Mouse (Mus musculus) ES-E14 (cell line): ENCODE measurements around the gene Adtrp. TPM values are rescaled to one million over a fixed set of nuclear protein-coding genes. Genes with fewer than 3 reads are reported as not detected.
A peak's percentile ranks its signal among the peaks of the same experiment; 100 is the strongest.

ENCODE experiments used
- DNase-seq: peaks from one replicate; pipeline ENCODE4 v3.0.0-alpha.2; 2013; ENCODE audit warnings: low read depth, low spot score
- H3K27ac ChIP-seq: 2 replicates; pipeline ENCODE4 v1.5.1; 2012; ENCODE audit warnings: low read depth, mild to moderate bottlenecking, low read length, moderate library complexity, mixed read lengths; ENCODE audit not compliant: poor library complexity, insufficient read depth, severe bottlenecking
- H3K36me3 ChIP-seq: 2 replicates; pipeline ENCODE4 v1.6.1; 2012; ENCODE audit warnings: mild to moderate bottlenecking, low read length, moderate library complexity, mixed read lengths; ENCODE audit not compliant: control insufficient read depth, poor library complexity, insufficient read depth, severe bottlenecking
- H3K4me1 ChIP-seq, 2 experiments: fragments of 150-350 bp in 1 of 2; sonication (generic) in 1 of 2; 2 replicates each; pipeline ENCODE4 v1.6.1; 2012; ENCODE audit warnings: low read length in 2 of 2, mild to moderate bottlenecking in 1 of 2, mixed read lengths in 1 of 2; ENCODE audit not compliant: control insufficient read depth in 2 of 2, insufficient read depth in 2 of 2, poor library complexity in 1 of 2
- H3K4me3 ChIP-seq, 2 experiments: fragments of 150-350 bp in 1 of 2; sonication (generic) in 1 of 2; 2 replicates each; pipeline ENCODE4 v1.5.1; 2012; ENCODE audit warnings: low read length in 2 of 2, low read depth in 1 of 2, mild to moderate bottlenecking in 1 of 2, mixed read lengths in 1 of 2; ENCODE audit not compliant: insufficient read depth in 1 of 2, poor library complexity in 1 of 2, severe bottlenecking in 1 of 2
- H3K9ac ChIP-seq: 2 replicates; pipeline ENCODE4 v1.6.1; 2012; ENCODE audit warnings: low read depth, mild to moderate bottlenecking, low read length, mixed read lengths; ENCODE audit not compliant: poor library complexity, insufficient read depth, severe bottlenecking
- H3K9me3 ChIP-seq: fragments of 150-350 bp; sonication (generic); 2 replicates; pipeline ENCODE4 v1.6.1; 2012; ENCODE audit warnings: low read depth, mild to moderate bottlenecking, low read length; ENCODE audit not compliant: control insufficient read depth, insufficient read depth
- CHD2 ChIP-seq: IDR thresholded peaks from 2 replicates; pipeline ENCODE4 v1.6.1; 2014; ENCODE audit warnings: mild to moderate bottlenecking, low read depth, low read length, inconsistent platforms
- HCFC1 ChIP-seq: IDR thresholded peaks from 2 replicates; pipeline ENCODE4 v1.6.1; 2012; ENCODE audit warnings: low read length, inconsistent platforms, borderline replicate concordance; ENCODE audit not compliant: insufficient read depth
- MAFK ChIP-seq: IDR thresholded peaks from 2 replicates; pipeline ENCODE4 v1.6.1; 2014; ENCODE audit warnings: mild to moderate bottlenecking, low read depth, low read length, inconsistent platforms; ENCODE audit not compliant: insufficient read depth
- ZC3H11A ChIP-seq: IDR thresholded peaks from 2 replicates; pipeline ENCODE4 v1.6.1; 2012; ENCODE audit warnings: low read depth, mild to moderate bottlenecking, inconsistent platforms, low read length, borderline replicate concordance
- ZNF384 ChIP-seq: IDR thresholded peaks from 2 replicates; pipeline ENCODE4 v1.6.1; 2012; ENCODE audit warnings: low read depth, low read length, inconsistent platforms
- in situ Hi-C, 2 experiments: fragments of 600-800 bp; cut with MboI; formaldehyde crosslinking; loops; one replicate each; pipeline ENCODE4 v1.15.1; 2025; ENCODE audit warnings: low sequenced_read_pairs in 2 of 2, inconsistent platforms in 1 of 2; ENCODE audit not compliant: unreplicated experiment in 2 of 2
- total RNA-seq: library from RNA; depleted of rRNA; stranded (reverse); fragments of 300-350 nt; gene quantifications from 2 replicates; pipeline ENCODE4 v1.2.3, GENCODE M21; 2012

The Adtrp gene
- total RNA-seq, 1 experiment, result 0.58 TPM

DNA sequence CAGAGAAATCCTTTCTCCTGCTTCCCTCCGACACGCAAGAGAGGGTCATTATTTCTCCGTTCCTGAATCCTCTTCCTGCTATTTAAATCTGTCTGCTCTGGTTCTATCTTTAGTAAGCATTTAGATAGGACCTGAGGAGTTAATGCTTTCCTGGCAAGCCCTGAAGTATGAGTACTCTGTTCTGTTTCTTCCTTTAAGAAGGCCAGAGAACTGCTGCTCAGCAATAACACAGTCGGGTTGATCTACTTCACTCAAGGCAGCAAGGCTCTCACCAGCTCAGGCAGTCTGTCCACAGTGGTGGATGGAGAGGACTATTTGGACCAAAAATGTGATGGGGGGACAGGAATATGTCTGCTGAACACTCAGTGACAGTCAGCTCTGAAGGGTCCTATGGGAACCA, 39.7 kb downstream of the Adtrp start:
- no peak for TF ChIP-seq HCFC1
- no peak for TF ChIP-seq ZC3H11A
- no peak for TF ChIP-seq ZNF384
- no peak for TF ChIP-seq CHD2
- no peak for TF ChIP-seq MAFK
- no peak overlapping the region for H3K27ac ChIP-seq
- H3K4me3 ChIP-seq, result no peak overlapping the region
- DNase-seq, result no peak
- H3K9ac ChIP-seq, result no peak overlapping the region
- in situ Hi-C loops, result no loop called here
- no peaks in the 10 kb centered on the region for H3K9me3 ChIP-seq
- H3K36me3 ChIP-seq, result no peaks in the 10 kb centered on the region
- H3K4me1 ChIP-seq, result peaks cover 0 to 3% of the 10 kb centered on the region in 2 experiments; a peak in 1 of 4 replicates

DNA sequence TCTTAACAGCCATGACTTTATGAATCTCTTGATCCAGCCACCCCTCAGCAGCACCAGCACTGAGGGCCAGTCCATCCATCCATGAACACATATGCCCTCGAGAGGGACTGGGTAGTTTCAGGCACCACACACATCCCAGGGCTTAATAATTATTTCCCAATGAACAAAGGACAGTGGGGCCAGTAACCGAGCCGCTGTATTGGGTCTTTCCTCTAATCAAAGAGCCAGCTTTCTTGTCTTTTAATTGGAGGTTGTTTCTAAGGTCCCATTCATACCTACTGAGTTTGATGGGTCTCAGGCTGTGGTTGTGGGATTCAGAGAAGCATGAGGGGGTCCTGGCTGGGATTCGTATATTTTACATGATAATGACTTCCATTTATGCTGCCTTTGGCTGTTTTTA, 40.2 kb downstream of the Adtrp start:
- in situ Hi-C loops, result no loop called here
- no peak for TF ChIP-seq CHD2
- no peak for TF ChIP-seq ZC3H11A
- no peak for TF ChIP-seq HCFC1
- no peak for TF ChIP-seq MAFK
- TF ChIP-seq ZNF384, result no peak
- Histone ChIP-seq H3K4me3 (no peak overlapping the region), H3K4me1 (peaks cover 0 to 3% of the 10 kb centered on the region in 2 experiments; a peak in 1 of 4 replicates), H3K36me3 (no peaks in the 10 kb centered on the region), H3K9ac (no peak overlapping the region), H3K27ac (no peak overlapping the region), H3K9me3 (no peaks in the 10 kb centered on the region)
- no peak for DNase-seq

DNA sequence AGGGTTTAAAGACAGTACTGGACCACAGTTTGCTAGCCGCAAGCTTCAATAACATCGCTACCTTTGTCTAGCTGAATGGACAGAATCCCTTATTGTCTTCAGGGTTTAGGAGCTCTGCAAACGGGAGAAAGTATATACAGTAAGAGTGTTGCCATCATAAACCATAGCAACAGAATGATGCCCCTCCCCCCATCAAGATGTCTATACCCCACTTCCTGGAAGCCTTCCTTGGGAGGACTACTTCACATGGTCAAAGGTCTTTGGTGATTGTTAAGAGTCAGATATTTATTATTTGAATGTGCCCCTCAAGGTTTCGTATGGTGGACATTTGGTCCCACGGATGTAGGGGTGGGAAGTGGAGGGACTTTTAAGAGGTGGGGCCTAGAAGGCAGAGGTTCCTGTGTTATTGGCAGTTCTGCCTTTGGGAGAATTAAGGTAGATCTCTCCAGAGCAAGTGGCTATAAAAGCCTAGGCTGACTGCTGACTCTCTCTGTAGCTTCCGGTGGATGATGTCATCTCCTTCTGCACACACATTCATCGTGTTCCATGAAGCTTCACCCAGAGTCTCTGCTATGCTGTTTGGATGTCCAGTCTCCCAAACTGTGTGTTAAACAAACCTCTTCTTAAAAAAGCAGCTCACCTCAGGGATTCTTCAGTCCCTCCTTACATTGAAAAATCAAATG, 42.2 kb downstream of the Adtrp start:
- Histone ChIP-seq H3K4me3 (no peak overlapping the region), H3K9me3 (no peaks in the 10 kb centered on the region), H3K4me1 (peaks cover 0 to 7% of the 10 kb centered on the region in 2 experiments; a peak in 2 of 4 replicates), H3K27ac (no peak overlapping the region), H3K36me3 (no peaks in the 10 kb centered on the region), H3K9ac (no peak overlapping the region)
- DNase-seq, result no peak
- in situ Hi-C loops, result no loop called here
- TF ChIP-seq ZC3H11A, result no peak
- no peak for TF ChIP-seq ZNF384
- no peak for TF ChIP-seq CHD2
- TF ChIP-seq MAFK, result no peak
- TF ChIP-seq HCFC1, result no peak

DNA sequence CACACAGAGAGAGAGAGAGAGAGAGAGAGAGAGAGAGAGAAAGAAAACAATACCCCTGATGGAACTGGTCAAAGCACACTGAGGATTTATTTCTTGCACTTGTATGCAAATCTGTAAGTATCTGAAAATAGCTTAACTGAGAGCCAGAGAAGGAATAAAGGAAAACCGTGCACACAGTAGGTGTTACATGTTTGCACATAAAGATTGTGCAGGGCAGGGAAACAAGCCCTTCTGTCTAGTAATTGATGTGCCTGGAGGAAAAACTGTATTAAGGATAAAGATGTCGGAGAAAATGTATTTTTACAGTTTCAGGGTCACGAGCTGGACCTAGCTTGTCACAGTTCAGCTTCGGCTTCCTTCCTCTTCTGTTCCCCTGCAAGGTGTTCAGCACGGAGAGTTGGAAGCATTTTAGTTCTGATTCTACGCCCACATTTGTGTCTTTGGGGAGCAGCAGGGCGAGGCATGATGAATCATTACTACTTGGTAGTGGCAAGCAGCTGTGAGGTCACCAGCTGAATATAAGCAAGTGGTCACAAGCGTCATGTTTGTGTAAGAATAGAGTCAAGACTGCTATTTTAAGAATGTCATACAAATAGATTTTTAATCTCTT, 43.7 kb downstream of the Adtrp start:
- H3K27ac ChIP-seq, result no peak overlapping the region
- no peak for TF ChIP-seq CHD2
- TF ChIP-seq ZNF384, result no peak
- in situ Hi-C loops, result no loop called here

DNA sequence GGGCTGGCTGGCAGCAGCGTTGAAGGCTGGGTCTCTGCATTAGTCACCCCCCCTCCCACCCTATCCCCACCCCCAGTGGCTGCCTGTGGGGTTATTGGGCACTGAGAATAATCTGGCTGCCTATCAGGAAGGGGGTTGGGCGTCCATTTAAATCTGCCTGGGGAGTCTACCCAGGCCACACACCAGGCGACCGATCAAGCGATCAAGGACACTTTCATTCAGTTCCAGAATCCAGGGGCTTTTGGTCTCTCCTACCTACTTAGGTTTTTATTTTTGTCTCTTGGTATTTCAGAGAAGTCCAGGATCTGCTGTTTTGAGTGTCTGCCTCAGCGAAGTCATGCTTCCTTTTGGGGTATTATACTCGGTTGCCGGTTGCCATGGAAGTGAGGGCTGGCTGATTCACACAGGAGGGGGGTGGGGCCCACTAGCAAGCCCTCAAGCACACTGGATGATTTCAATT, 46.3 kb downstream of the Adtrp start:
- Histone ChIP-seq H3K4me1 (peaks cover 0 to 4% of the 10 kb centered on the region in 2 experiments; a peak in 1 of 4 replicates), H3K27ac (no peak overlapping the region), H3K36me3 (no peaks in the 10 kb centered on the region), H3K9me3 (no peaks in the 10 kb centered on the region), H3K4me3 (no peak overlapping the region), H3K9ac (no peak overlapping the region)
- in situ Hi-C loops, result no loop called here
- TF ChIP-seq CHD2, result no peak
- TF ChIP-seq HCFC1, result no peak
- no peak for TF ChIP-seq ZC3H11A
- TF ChIP-seq MAFK, result no peak
- no peak for TF ChIP-seq ZNF384
- DNase-seq, result peak; percentile 27

More for the DNA sequence above, 43.7 kb downstream of the Adtrp start:
- no peak overlapping the region for H3K9ac ChIP-seq
- no peaks in the 10 kb centered on the region for H3K9me3 ChIP-seq
- DNase-seq, result no peak
- no peaks in the 10 kb centered on the region for H3K36me3 ChIP-seq
- H3K4me1 ChIP-seq, result peaks cover 0 to 7% of the 10 kb centered on the region in 2 experiments; a peak in 2 of 4 replicates
- H3K4me3 ChIP-seq, result no peak overlapping the region
